Mouse (Mus musculus): Measurements from ENCODE around the gene Sbds. TPM values are rescaled to one million over a fixed set of nuclear protein-coding genes. Genes with fewer than 3 reads are reported as not detected.

Gene Sbds
- polyA plus RNA-seq, 1 experiment: 94.9 TPM

DNA sequence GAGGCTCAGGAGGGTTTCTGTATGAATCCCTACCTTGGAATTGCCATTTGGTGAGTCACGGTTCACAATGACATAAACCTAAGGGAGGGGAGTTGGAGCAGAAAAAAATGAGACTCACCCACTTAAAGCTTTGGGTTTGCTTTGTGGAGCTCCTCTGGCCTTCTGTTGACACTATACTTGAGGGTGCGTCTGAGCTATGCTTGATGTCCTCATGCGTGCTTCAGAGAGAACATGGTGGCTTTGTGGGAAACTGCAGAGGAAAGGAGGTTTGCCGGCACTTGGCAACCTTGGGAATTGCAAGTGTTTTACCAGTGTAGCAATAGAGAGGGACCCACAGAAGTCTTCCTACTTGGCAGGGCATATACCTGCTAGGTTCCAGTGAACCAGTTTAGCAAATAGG is 48.0 kb downstream of the Sbds start:
- H3K27ac ChIP-seq (ENCODE audit: insufficient read depth, low read length): no peak overlapping the region
- no peak for TF ChIP-seq POLR2A (IDR thresholded peaks at IDR 0.05; ENCODE audit: extremely low read depth, insufficient read depth, low read length)
- no peak for TF ChIP-seq CTCF (IDR thresholded peaks at IDR 0.05; ENCODE audit: extremely low read depth, insufficient read depth, low read length)
- H3K4me1 ChIP-seq (ENCODE audit: control insufficient read depth, insufficient read depth, low read length): no peaks in the 10 kb centered on the region
- H3K4me3 ChIP-seq (ENCODE audit: insufficient read depth, low read length): no peak overlapping the region

DNA sequence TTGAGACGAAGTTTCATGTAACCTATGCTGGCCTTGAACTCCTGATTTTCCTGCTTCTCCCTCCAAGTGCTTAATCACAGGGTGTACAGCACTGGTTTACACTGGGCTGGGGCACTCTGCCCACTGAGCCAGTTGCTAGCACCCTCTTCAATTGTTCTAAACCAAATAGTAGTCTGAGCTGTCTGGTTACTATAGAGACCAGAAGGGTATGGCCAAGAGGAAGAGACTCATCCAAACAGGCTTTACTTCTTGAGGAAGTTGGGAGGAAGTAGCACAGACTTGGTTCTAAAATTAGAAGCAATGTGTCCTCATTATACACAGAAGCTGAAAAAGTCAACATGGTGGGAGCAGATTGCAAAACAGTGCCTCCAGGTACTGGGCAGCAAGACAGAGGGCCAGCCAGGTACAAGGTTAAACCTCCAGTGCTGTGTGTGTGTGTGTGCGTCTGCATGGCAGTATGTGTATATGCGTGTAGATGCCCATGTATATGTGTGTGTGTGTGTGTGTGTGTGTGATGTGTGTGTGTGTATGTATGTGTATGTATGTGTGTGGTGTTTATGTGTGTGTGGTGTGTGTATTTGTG is 49.8 kb downstream of the Sbds start:
- no peaks in the 10 kb centered on the region for H3K4me1 ChIP-seq (ENCODE audit: control insufficient read depth, insufficient read depth, low read length)
- H3K27ac ChIP-seq (ENCODE audit: insufficient read depth, low read length): no peak overlapping the region
- TF ChIP-seq POLR2A (IDR thresholded peaks at IDR 0.05; ENCODE audit: extremely low read depth, insufficient read depth, low read length) (no peak), CTCF (IDR thresholded peaks at IDR 0.05; ENCODE audit: extremely low read depth, insufficient read depth, low read length) (no peak)
- H3K4me3 ChIP-seq (ENCODE audit: insufficient read depth, low read length): no peak overlapping the region

- Histone ChIP-seq H3K27ac (ENCODE audit: insufficient read depth, low read length) (no peak overlapping the region), H3K4me1 (ENCODE audit: control insufficient read depth, insufficient read depth, low read length) (no peaks in the 10 kb centered on the region), H3K4me3 (ENCODE audit: insufficient read depth, low read length) (no peak overlapping the region)
- no peak for TF ChIP-seq CTCF (IDR thresholded peaks at IDR 0.05; ENCODE audit: extremely low read depth, insufficient read depth, low read length)
- no peak for TF ChIP-seq POLR2A (IDR thresholded peaks at IDR 0.05; ENCODE audit: extremely low read depth, insufficient read depth, low read length)
Measured at GRCm38 (mm10) chr5:130204560-130204959, 50.8 kb downstream of the Sbds start.

DNA sequence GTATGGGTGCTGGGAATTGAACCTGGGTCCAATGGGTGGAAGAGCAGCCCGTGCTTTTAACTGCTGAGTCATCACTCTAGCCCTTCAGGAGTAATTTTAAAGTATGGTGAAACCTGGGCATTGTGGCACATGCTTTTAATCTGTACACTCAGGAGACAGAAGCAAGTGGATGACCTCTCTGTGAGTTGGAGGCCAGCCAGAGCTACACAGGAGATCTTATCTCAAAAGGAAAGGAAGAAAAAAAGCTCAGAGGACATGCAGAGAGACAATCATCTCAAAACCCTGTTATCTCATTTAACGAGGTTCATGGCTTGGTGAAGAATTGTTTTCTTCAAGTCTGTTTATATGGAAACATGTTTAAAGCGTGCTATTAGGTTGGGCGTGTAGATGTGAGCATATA is 51.4 kb downstream of the Sbds start:
- Histone ChIP-seq H3K4me3 (ENCODE audit: insufficient read depth, low read length) (no peak overlapping the region), H3K27ac (ENCODE audit: insufficient read depth, low read length) (no peak overlapping the region), H3K4me1 (ENCODE audit: control insufficient read depth, insufficient read depth, low read length) (no peaks in the 10 kb centered on the region)
- TF ChIP-seq POLR2A (IDR thresholded peaks at IDR 0.05; ENCODE audit: extremely low read depth, insufficient read depth, low read length): no peak

DNA sequence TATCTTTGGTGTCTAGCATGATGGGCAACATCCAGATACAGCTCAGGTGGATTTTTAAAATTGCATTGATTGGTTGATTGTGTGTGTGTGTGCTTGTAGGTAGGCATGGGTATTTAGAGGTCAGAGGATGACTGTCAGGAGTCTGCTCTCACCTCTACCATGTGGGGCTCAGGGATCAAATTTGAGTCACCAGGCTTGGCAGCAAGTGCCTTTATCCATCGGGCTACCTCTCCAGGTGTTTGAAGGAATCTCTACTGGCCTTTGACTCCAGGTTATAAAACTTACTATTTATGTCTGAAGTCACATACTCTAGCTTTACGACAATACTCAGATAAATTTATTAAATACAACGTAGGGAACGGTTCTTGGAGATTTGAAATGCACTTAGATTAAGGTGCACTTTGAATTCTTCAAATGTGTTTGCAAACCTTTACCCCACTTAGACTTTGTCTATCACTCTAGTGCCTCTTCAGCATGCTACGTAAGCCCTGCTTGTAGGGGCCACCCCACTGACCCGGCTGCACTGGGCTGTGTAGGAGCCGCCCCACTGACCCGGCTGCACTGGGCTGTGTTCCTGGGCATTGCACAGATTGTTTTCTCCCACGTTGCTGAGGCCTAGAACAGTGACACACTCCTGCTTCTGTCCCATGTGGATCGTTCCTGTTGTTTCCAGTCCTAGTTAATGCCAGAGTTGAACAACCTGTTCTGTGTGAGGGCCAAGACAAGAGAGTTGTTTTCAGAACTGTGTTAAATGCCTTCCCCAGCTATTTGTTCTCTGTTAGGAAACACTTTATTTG is 54.9 kb downstream of the Sbds start:
- H3K4me1 ChIP-seq (ENCODE audit: control insufficient read depth, insufficient read depth, low read length): peaks cover 3% of the 10 kb centered on the region; the same call in 1 of the 2 replicates
- no peak overlapping the region for H3K27ac ChIP-seq (ENCODE audit: insufficient read depth, low read length)
- TF ChIP-seq CTCF (IDR thresholded peaks at IDR 0.05; ENCODE audit: extremely low read depth, insufficient read depth, low read length) (no peak), POLR2A (IDR thresholded peaks at IDR 0.05; ENCODE audit: extremely low read depth, insufficient read depth, low read length) (no peak)
- H3K4me3 ChIP-seq (ENCODE audit: insufficient read depth, low read length): no peak overlapping the region

DNA sequence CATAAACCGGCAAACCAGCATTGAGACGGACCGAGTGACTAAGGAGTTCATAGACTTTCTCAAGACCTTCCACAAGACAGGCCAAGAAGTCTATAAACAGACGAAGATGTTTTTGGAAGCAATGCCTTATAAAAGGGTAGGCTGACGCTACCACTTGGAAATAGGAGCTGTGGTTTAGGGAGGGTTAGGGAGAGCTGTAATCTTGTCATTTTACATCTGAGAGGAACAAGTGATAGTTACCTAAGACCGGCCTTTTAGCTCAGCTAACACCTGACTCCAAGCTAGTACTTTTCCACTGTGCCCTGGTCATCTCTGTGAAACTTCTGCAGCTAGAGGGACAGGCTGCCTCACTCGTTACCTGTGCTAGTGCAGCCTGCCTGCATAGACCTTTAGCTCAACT is 57.3 kb downstream of the Sbds start:
- TF ChIP-seq CTCF (IDR thresholded peaks at IDR 0.05; ENCODE audit: extremely low read depth, insufficient read depth, low read length) (no peak), POLR2A (IDR thresholded peaks at IDR 0.05; ENCODE audit: extremely low read depth, insufficient read depth, low read length) (no peak)
- Histone ChIP-seq H3K27ac (ENCODE audit: insufficient read depth, low read length) (no peak overlapping the region), H3K4me3 (ENCODE audit: insufficient read depth, low read length) (no peak overlapping the region), H3K4me1 (ENCODE audit: control insufficient read depth, insufficient read depth, low read length) (peaks cover 3% of the 10 kb centered on the region; the same call in 1 of the 2 replicates)

DNA sequence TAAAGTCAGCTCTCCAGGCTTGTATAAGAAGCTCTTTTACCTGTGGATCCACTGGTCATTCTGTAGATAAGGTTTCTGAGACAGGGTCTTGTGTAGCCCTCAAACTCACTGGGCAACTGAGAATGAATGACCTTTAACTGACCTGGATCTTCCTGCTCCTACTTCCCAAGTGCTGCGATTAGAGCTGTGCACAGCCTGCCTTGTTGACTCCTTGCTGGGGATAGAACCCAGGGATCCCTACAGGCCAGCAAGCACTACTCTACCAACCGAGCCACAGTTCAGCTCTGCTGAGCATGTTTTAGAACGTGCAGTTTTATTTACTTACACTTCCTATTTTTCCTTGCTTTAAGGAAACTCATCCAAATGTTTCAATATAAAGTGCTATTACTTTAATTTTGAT is 57.9 kb downstream of the Sbds start:
- Histone ChIP-seq H3K27ac (ENCODE audit: insufficient read depth, low read length) (no peak overlapping the region), H3K4me1 (ENCODE audit: control insufficient read depth, insufficient read depth, low read length) (peaks cover 3% of the 10 kb centered on the region; the same call in 1 of the 2 replicates), H3K4me3 (ENCODE audit: insufficient read depth, low read length) (no peak overlapping the region)
- TF ChIP-seq CTCF (IDR thresholded peaks at IDR 0.05; ENCODE audit: extremely low read depth, insufficient read depth, low read length) (no peak), POLR2A (IDR thresholded peaks at IDR 0.05; ENCODE audit: extremely low read depth, insufficient read depth, low read length) (no peak)

DNA sequence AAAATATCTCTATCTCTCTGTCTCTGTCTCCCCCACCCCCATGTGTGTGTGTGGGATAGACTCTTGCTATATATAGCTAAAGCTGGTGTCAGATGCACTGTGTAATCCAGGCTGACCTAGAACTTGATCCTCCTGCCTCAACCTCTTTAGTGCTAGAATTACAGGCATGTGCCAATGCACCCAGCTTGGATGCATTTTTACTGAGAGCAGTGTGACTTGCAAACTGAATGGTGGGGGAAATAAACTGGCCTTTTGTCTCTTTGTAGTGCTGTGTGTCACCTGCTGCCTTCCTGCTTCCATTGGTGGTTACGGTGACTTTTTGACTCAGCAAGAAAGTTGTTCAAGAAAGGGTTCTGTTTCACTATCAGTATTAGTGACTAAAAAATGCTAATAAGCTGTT is 59.0 kb downstream of the Sbds start:
- Histone ChIP-seq H3K27ac (ENCODE audit: insufficient read depth, low read length) (no peak overlapping the region), H3K4me3 (ENCODE audit: insufficient read depth, low read length) (no peak overlapping the region), H3K4me1 (ENCODE audit: control insufficient read depth, insufficient read depth, low read length) (peaks cover 3% of the 10 kb centered on the region; the same call in 1 of the 2 replicates)
- no peak for TF ChIP-seq POLR2A (IDR thresholded peaks at IDR 0.05; ENCODE audit: extremely low read depth, insufficient read depth, low read length)
- no peak for TF ChIP-seq CTCF (IDR thresholded peaks at IDR 0.05; ENCODE audit: extremely low read depth, insufficient read depth, low read length)

Other genes with a start within 250 kb of the Sbds start
- 33.0 and 33.2 TPM in 2 replicates for gene Asl, start 226.3 kb downstream of the Sbds start, polyA plus RNA-seq (2012; rRNA removed)
- gene Crcp, start 226.2 kb downstream of the Sbds start, polyA plus RNA-seq (2012; rRNA removed): 41.3 and 44.5 TPM in 2 replicates
- gene Tpst1, start 182.2 kb downstream of the Sbds start, polyA plus RNA-seq (2012; rRNA removed): 32.8 and 33.0 TPM in 2 replicates
- gene Kctd7, start 110.7 kb downstream of the Sbds start, polyA plus RNA-seq (2012; rRNA removed): 8.0 and 8.7 TPM in 2 replicates
- 38.5 and 43.6 TPM in 2 replicates for gene Rabgef1, start 83.7 kb downstream of the Sbds start, polyA plus RNA-seq (2012; rRNA removed)
- 31.4 and 32.0 TPM in 2 replicates for gene Tmem248, start 38.4 kb downstream of the Sbds start, polyA plus RNA-seq (2012; rRNA removed)
- 14.5 and 14.6 TPM in 2 replicates for gene Tyw1, start 89 bp upstream of the Sbds start, polyA plus RNA-seq (2012; rRNA removed)
- gene Caln1, start 113.9 kb upstream of the Sbds start, polyA plus RNA-seq (2012; rRNA removed): 41.5 and 48.6 TPM in 2 replicates
- 0.81 TPM in 2 replicates for gene A330070K13Rik, start 129.1 kb upstream of the Sbds start, polyA plus RNA-seq (2012; rRNA removed)